Mouse (Mus musculus) adrenal gland, adult 8-10 months (tissue): Measurements from ENCODE around the gene Sorbs1. TPM values are rescaled to one million over a fixed set of nuclear protein-coding genes. Genes with fewer than 3 reads are reported as not detected.
A peak's percentile ranks its signal among the peaks of the same experiment; 100 is the strongest.
"Not testable (repeated sequence)": the region's sequence is repeated elsewhere in the genome, so short reads cannot be mapped to it uniquely, and the experiment has no call there.

Source experiments
- DNase-seq: peaks from one replicate; pipeline ENCODE4 v3.0.0; 2022
- total RNA-seq, 4 experiments: library from RNA; stranded (reverse); gene quantifications; 2 replicates each; pipeline ENCODE4 v1.2.4; 2022

Gene Sorbs1
- 100 to 1,000 TPM in 1 of 4 experiments, 10 to 100 TPM in 3; 48.2 to 120 (median 68.1) TPM for total RNA-seq

GRCm38 (mm10) chr19:40513632-40514078, at the start of gene Sorbs1:
Gene Sorbs1, minus strand, starts transcription at chr19:40513779.
- peak; percentile 97 for DNase-seq

- not testable (repeated sequence) for DNase-seq
These were observed 47.9 kb upstream of the Sorbs1 start for GRCm38 (mm10) chr19:40561521-40561920.

- no peak for DNase-seq
These were observed 42.5 kb upstream of the Sorbs1 start for GRCm38 (mm10) chr19:40556029-40556428.

GRCm38 (mm10) chr19:40555136-40555535, 41.6 kb upstream of the Sorbs1 start:
- no peak for DNase-seq

- DNase-seq = no peak
These were observed 40.8 kb upstream of the Sorbs1 start for GRCm38 (mm10) chr19:40554343-40554742.

DNA sequence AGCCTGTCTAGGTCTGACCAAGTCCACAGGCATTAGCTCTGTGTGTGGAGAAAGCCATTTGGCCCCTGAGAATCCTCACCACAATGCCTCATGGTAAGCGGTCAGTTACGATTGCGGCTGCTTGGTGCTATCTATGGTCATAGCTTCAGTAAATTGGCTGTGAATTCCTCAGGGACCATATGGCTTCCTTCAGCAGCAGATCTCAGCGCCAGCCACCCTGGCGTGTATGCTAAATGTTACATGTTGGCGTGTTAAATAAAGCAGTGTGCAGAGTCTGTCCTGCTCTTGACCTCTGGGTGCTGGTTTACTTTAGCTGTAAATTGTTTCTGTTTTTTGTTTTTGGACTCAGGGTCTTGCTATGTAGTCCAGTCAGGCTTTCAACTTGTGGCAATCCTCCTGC, 40.3 kb upstream of the Sorbs1 start:
- no peak for DNase-seq

DNA sequence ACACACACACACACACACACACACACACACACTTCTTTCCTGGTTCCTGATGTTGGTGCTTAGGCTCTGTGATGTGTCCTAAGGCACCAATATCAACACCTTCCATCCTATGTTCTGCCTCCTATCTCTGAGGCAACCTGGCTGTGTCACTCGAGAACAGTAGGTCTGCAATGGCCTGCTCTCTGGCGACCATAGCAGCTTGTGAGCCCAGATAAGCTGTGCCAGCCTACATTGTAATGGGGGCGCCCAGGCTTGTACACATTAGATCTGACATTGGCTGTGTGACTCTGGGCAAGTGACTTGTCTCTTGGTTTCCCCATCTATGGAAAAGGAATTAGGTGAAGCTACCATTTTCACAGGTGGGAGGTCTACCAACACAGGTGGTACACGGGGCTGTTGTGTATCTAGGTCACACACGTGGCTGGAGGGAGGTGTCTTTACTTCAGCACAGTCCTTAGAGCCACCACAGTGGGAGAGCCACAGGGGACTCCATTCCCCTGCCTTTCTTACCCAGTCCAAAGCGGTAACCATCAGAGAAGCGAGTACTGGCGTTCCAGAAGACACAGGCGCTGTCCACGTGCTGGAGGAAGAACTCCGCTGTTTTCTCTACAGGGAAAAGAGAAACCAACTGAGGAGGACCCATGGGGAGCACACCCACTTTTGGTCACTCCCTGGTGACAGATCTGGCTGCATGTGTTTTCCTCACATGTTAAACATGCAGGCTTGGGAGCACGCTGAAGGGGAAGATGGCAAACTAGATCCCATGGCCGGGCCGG, 39.6 kb upstream of the Sorbs1 start:
- DNase-seq = no peak

DNA sequence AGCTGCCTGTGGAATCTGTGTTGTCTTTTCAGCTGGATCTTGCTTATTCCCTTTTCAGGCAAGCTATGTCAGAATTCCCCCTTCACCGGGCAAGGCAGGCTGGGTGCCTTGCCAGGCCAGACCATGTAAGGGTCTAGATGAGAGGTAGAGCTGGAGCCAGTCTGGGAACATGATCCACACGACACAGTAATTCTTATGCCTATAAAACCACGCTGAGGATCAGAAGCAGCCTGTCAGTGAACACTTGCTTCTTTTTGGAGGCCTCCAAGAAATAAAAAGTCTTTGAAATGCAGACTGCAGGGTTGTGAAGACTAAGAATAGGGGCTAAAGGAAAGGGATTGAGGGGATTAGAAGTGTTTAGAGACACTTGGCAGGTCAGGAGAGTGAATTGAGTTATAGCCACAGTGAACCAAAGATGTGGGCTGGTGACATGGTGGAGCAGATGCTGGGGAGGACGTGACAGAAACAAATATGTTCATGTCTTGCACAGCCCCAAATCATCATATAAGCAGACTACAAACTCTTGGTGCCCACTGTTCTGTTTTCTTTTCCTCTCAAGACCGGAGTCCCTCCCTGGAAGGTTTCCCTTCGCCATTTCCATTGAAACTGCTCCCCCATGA, 36.0 kb upstream of the Sorbs1 start:
- no peak for DNase-seq

GRCm38 (mm10) chr19:40548796-40549515, 35.4 kb upstream of the Sorbs1 start:
- no peak for DNase-seq

DNA sequence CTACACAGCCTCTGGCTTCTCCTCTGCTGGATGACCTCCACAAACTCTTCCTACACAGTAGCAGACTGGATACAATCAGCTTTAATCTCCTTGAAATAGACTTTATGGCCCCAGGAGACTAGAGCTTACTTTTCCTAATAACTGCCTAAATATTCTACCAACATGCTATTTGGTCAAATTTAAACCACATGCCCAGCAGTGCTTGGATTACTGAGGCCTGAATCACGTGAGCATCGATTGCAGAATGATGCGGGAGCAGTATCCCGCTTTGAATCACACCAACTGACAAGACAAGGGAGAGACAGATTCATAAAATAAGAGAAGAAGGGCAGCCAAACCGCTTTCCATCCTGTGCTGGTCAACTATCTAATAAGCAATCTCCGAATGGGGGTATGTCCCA, 34.8 kb upstream of the Sorbs1 start:
- no peak for DNase-seq

GRCm38 (mm10) chr19:40544856-40545255, 31.3 kb upstream of the Sorbs1 start:
- no peak for DNase-seq

DNA sequence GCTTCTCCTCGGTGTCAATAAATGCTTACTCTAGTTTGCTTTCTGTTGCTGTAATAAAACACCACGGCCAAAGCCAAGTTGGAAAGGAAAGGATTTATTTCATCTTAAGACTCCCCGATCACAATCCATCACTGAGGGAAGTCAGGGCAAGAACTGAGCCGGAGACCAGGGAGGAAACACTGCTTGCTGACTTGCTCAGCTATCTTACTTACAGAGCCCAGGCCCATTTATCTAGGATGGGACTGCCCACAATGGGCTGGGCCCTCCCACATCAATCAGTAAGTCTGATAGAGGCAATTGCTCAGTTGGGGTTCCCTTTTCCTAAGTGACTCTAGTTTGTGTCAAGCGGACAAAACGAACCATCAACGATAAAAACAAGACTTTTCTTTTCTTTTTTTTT, 29.2 kb upstream of the Sorbs1 start:
- DNase-seq = no peak

- no peak for DNase-seq
These were observed 22.9 kb upstream of the Sorbs1 start for GRCm38 (mm10) chr19:40536526-40536925.

GRCm38 (mm10) chr19:40532525-40532924, 18.9 kb upstream of the Sorbs1 start:
- no peak for DNase-seq

- peak; percentile 50 for DNase-seq
These were observed 16.7 kb upstream of the Sorbs1 start for GRCm38 (mm10) chr19:40530323-40530722.

DNA sequence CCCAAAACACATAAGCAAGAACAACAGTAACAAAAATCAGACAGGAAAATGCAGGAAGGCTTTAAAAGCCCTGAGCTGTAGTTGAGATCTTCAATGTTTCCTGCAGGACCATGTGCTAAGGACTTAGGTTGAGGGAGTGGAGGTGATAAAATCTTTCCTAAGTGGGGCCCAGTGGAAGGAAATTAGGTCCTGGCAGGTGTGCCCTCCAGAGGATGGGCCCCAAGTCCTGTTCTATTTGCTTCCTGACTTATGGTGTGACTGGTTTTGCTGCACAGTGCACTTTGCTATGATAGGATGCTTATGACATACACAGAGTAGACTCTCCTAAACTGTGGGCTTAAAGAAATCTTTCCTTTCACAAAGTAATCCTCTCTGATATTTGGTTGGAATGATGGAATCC, 14.7 kb upstream of the Sorbs1 start:
- DNase-seq = no peak

GRCm38 (mm10) chr19:40526367-40527014, 12.9 kb upstream of the Sorbs1 start:
- DNase-seq = no peak

DNA sequence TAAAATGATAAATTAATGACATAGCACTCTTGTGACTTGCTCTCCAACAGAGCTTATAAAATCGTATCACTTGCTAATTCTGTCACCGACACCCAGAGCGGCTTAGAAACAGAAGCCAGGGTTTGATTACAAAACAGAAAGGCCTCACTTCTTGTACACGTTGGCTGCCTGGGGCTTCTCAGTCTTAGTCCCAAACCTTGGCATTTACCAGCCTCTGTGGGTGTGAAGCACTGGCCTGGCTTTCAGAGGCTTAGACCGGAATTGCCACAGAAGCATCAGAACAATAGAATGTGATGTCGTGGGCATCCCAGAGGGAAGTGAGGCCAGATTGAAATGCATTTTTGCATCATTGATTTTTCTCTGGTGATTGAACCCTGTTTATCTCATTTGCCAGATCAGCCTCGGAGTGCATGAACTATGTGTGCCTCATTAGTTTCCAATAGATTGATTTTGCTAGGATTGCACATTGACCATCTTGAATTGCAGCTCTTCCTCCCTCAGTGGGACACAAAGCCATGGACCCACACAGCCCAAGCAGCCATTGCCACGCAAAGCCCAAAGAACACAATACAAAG, 9.9 kb upstream of the Sorbs1 start:
- DNase-seq = no peak

GRCm38 (mm10) chr19:40520403-40520802, 6.8 kb upstream of the Sorbs1 start:
- no peak for DNase-seq

DNA sequence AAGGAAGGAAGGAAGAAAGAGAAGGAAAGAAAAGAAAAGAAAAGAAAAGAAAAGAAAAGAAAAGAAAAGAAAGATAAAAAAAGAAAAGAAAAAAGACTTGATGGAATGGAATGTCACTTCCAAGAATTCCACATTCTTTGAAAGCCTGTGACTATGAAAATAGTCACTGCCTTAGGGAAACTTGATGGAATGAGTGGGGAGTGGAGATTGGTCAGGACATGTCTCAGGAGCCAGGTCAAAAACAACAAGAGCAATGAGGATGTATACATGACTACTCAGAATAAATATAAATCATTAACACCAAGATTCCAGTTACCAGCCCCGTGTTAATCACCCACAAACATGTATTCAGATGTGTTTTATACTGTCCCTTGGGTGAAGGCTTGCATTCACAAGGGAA, 5.1 kb upstream of the Sorbs1 start:
- DNase-seq = no peak

GRCm38 (mm10) chr19:40515596-40515995, 2.0 kb upstream of the Sorbs1 start:
- no peak for DNase-seq

DNA sequence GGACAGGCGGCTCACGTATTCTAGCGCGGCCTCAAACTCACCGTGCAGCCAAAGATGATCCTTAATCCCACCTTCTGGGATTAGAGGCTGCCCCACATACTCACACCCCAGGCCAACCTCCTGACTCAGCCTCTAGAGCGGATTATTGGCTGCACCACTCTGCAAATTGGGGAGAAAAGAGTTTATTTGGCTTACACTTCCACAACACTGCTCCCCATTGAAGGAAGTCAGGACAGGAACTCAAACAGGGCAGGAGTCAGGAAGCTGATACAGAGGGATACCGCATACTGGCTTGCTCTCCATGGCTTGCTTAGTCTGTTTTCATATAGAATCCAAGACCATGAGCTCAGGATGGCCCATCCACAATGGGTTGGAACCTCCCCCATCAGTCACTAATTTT, 797 bp upstream of the Sorbs1 start:
- DNase-seq = no peak
